Mouse (Mus musculus): Measurements from ENCODE around the gene Cstf2. TPM values are rescaled to one million over a fixed set of nuclear protein-coding genes. Genes with fewer than 3 reads are reported as not detected.

The Cstf2 gene
- total and polyA plus RNA-seq, 3 experiments: 47.2 to 89.8 (median 67.9) TPM

GRCm38 (mm10) chrX:134019005-134019404 lies 40.0 kb upstream of the Cstf2 start:
- Histone ChIP-seq H3K36me3 (replicated peaks in 1 of 2; ENCODE audit: control insufficient read depth in 1 of 2, insufficient read depth in 1 of 2, low read length in 1 of 2) (no peaks in the 10 kb centered on the region), H3K79me2 (replicated peaks; ENCODE audit: control insufficient read depth, extremely low read depth, insufficient read depth, poor library complexity, severe bottlenecking) (no peaks in the 10 kb centered on the region), H3K9ac (ENCODE audit: insufficient read depth, low read depth) (no peak overlapping the region), H3K27me3 (replicated peaks) (no peaks in the 10 kb centered on the region), H3K4me1 (ENCODE audit: control insufficient read depth in 1 of 2, insufficient read depth in 2 of 2) (no peaks in the 10 kb centered on the region), H3K9me3 (replicated peaks; ENCODE audit: low read length) (no peaks in the 10 kb centered on the region), H3K27ac (ENCODE audit: insufficient read depth, low read depth) (no peak overlapping the region), H3K4me2 (ENCODE audit: insufficient read depth, low read depth, poor library complexity, severe bottlenecking) (no peak overlapping the region), H3K4me3 (replicated peaks in 1 of 3; ENCODE audit: low read depth in 2 of 3, low read length in 2 of 3, poor library complexity in 1 of 3) (no peak overlapping the region)
- in situ Hi-C loops (cut with MboI; ENCODE audit: low pct_ligation_motif_present, low pct_unique_long_range_greater_than_20kb, low sequenced_read_pairs): loop anchor here (10.0 kb wide), 1 partner anchor 54 kb away; no protein-coding TSS in a partner anchor
- peak; percentile 89 for TF ChIP-seq RAD21 (IDR thresholded peaks at IDR 0.05; ENCODE audit: low read depth, low read length)
- TF ChIP-seq SMC3 (IDR thresholded peaks at IDR 0.05; ENCODE audit: low read depth, low read length): peak; percentile 83
- no peak for TF ChIP-seq UBTF (IDR thresholded peaks at IDR 0.05; ENCODE audit: low read depth, low read length)
- TF ChIP-seq ZMIZ1 (IDR thresholded peaks at IDR 0.05; ENCODE audit: low read depth, low read length): no peak
- peak; percentile 53 to 88 for TF ChIP-seq CTCF (conservative IDR thresholded peaks at IDR 0.05 in 1 of 2, IDR thresholded peaks at IDR 0.05 in 1 of 2; ENCODE audit: low read depth in 2 of 2, low read length in 2 of 2)
- no peak for TF ChIP-seq JUN (IDR thresholded peaks at IDR 0.05; ENCODE audit: insufficient read depth, low read depth, low read length)
- DNase-seq (ENCODE audit: extremely low read depth): peak; percentile 61
- dilution Hi-C loops (cut with MboI; ENCODE audit: extremely low pct_ligation_motif_present, extremely low pct_unique_long_range_greater_than_20kb, low sequenced_read_pairs): no loop called here

GRCm38 (mm10) chrX:134020664-134021063 lies 38.3 kb upstream of the Cstf2 start:
- no peak for TF ChIP-seq USF1 (IDR thresholded peaks at IDR 0.05; ENCODE audit: low read depth, low read length)
- TF ChIP-seq CTCF (conservative IDR thresholded peaks at IDR 0.05 in 1 of 2, IDR thresholded peaks at IDR 0.05 in 1 of 2; ENCODE audit: low read depth in 2 of 2, low read length in 2 of 2): no peak
- TF ChIP-seq MAZ (IDR thresholded peaks at IDR 0.05; ENCODE audit: low read depth, low read length): no peak
- TF ChIP-seq E2F4 (IDR thresholded peaks at IDR 0.05; ENCODE audit: insufficient replicate concordance, low read depth, low read length): no peak
- no peak for TF ChIP-seq CHD2 (IDR thresholded peaks at IDR 0.05; ENCODE audit: low read length)
- TF ChIP-seq NELFE (IDR thresholded peaks at IDR 0.05; ENCODE audit: low read depth, low read length): no peak
- TF ChIP-seq ETS1 (conservative IDR thresholded peaks at IDR 0.05; ENCODE audit: low read depth, low read length): no peak
- TF ChIP-seq KAT2A (IDR thresholded peaks at IDR 0.05; ENCODE audit: insufficient replicate concordance, low read length): no peak
- TF ChIP-seq CHD1 (IDR thresholded peaks at IDR 0.05; ENCODE audit: low read depth, low read length): no peak
- TF ChIP-seq BHLHE40 (IDR thresholded peaks at IDR 0.05; ENCODE audit: low read depth, low read length): no peak
- Histone ChIP-seq H3K9ac (ENCODE audit: insufficient read depth, low read depth) (no peak overlapping the region), H3K79me2 (replicated peaks; ENCODE audit: control insufficient read depth, extremely low read depth, insufficient read depth, poor library complexity, severe bottlenecking) (no peaks in the 10 kb centered on the region), H3K27me3 (replicated peaks) (no peaks in the 10 kb centered on the region), H3K27ac (ENCODE audit: insufficient read depth, low read depth) (no peak overlapping the region), H3K4me3 (replicated peaks in 1 of 3; ENCODE audit: low read depth in 2 of 3, low read length in 2 of 3, poor library complexity in 1 of 3) (no peak overlapping the region), H3K36me3 (replicated peaks in 1 of 2; ENCODE audit: control insufficient read depth in 1 of 2, insufficient read depth in 1 of 2, low read length in 1 of 2) (no peaks in the 10 kb centered on the region), H3K9me3 (replicated peaks; ENCODE audit: low read length) (no peaks in the 10 kb centered on the region), H3K4me2 (ENCODE audit: insufficient read depth, low read depth, poor library complexity, severe bottlenecking) (no peak overlapping the region), H3K4me1 (ENCODE audit: control insufficient read depth in 1 of 2, insufficient read depth in 2 of 2) (no peaks in the 10 kb centered on the region)
- no peak for DNase-seq (ENCODE audit: extremely low read depth)
- in situ Hi-C loops (cut with MboI; ENCODE audit: low pct_ligation_motif_present, low pct_unique_long_range_greater_than_20kb, low sequenced_read_pairs) (no loop called here), dilution Hi-C loops (cut with MboI; ENCODE audit: extremely low pct_ligation_motif_present, extremely low pct_unique_long_range_greater_than_20kb, low sequenced_read_pairs) (no loop called here)
